Mouse (Mus musculus): ENCODE measurements around the gene Fbxo10.

- TF ChIP-seq ZNF384 (IDR thresholded peaks at IDR 0.05; ENCODE audit: low read depth, low read length) (no peak), ZC3H11A (IDR thresholded peaks at IDR 0.05; ENCODE audit: borderline replicate concordance, low read depth, low read length) (no peak), MAFK (IDR thresholded peaks at IDR 0.05; ENCODE audit: insufficient read depth, low read depth, low read length) (no peak), HCFC1 (IDR thresholded peaks at IDR 0.05; ENCODE audit: borderline replicate concordance, insufficient read depth, low read length) (no peak)
These were observed 47.8 kb downstream of the Fbxo10 start for GRCm38 (mm10) chr4:45036571-45036970.

Measured in ES-E14 (cell line).